Mouse (Mus musculus) small intestine, adult 2 months (tissue): Measurements from ENCODE around the gene Epas1.

Experiments
- CTCF ChIP-seq: fragments of 200-500 bp; IDR thresholded peaks from 2 replicates; pipeline ENCODE4 v1.5.1; 2012; ENCODE audit warnings: low read depth, mild to moderate bottlenecking, control low read depth, inconsistent platforms, low read length, moderate library complexity, mixed read lengths; ENCODE audit not compliant: insufficient replicate concordance, insufficient read length; ENCODE audit errors: extremely low read depth
- POLR2A ChIP-seq: fragments of 200-500 bp; IDR thresholded peaks from 2 replicates; pipeline ENCODE4 v1.6.1; 2012; ENCODE audit warnings: low read depth, mild to moderate bottlenecking, control low read depth, inconsistent platforms, low read length, moderate library complexity

- TF ChIP-seq CTCF (no peak), POLR2A (no peak)
Observed at GRCm38 (mm10) chr17:86784405-86784977, 31.0 kb downstream of the Epas1 start.
